Mouse (Mus musculus): ENCODE data around the gene Piwil1. TPM values are rescaled to one million over a fixed set of nuclear protein-coding genes. Genes with fewer than 3 reads are reported as not detected.
A peak's percentile ranks its signal among the peaks of the same experiment; 100 is the strongest.
"Not testable (repeated sequence)": the region's sequence is repeated elsewhere in the genome, so short reads cannot be mapped to it uniquely, and the experiment has no call there.

Piwil1 gene
- total RNA-seq, 2 experiments from 2014 or later, result 0.13 TPM; not detected in 1

GRCm38 (mm10) chr5:128706467-128706866, 4.1 kb downstream of the Piwil1 start:
- intact Hi-C loops (cut with DNase I), result no loop called here
- DNase-seq (ENCODE audit: low spot score in 2 of 2), result no peak

GRCm38 (mm10) chr5:128707271-128707670, 4.9 kb downstream of the Piwil1 start:
- DNase-seq (ENCODE audit: low spot score in 2 of 2), result no peak
- intact Hi-C loops (cut with DNase I), result no loop called here

- no peak for DNase-seq (ENCODE audit: low spot score in 2 of 2)
- intact Hi-C loops (cut with DNase I), result no loop called here
These were observed 6.6 kb downstream of the Piwil1 start for GRCm38 (mm10) chr5:128708929-128709328.

- DNase-seq (ENCODE audit: low spot score in 2 of 2), result no peak
- intact Hi-C loops (cut with DNase I), result loop anchor here (5.0 kb wide), 1 partner anchor 188 kb away; no protein-coding TSS in a partner anchor
These were observed 8.3 kb downstream of the Piwil1 start for GRCm38 (mm10) chr5:128710596-128710995.

DNA sequence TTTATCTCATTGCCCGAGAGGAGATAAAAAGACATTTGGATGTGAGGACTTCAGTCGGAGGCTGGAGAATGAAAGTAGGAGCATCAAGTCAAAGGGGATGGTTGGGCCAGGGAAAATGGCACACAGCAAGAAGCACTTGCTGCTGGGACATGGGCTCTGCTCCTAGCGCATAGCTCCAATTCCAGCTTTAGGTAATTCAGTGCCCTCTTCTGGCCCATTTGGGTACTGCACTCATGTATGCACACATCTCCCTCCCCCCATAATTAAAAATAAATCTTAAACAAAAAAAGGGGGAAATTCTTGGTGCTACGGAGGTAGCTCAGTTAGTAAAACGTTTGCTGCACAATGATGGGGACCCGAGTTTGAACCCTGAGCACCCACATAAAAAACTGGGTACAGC, 9.5 kb downstream of the Piwil1 start:
- peak; percentile 62 to 68 for DNase-seq (ENCODE audit: low spot score in 2 of 2)
- intact Hi-C loops (cut with DNase I), result loop anchor here (5.0 kb wide), 1 partner anchor 190 kb away; no protein-coding TSS in a partner anchor

GRCm38 (mm10) chr5:128715171-128715570, 12.8 kb downstream of the Piwil1 start:
- no peak for DNase-seq (ENCODE audit: low spot score in 2 of 2)
- intact Hi-C loops (cut with DNase I), result no loop called here

DNA sequence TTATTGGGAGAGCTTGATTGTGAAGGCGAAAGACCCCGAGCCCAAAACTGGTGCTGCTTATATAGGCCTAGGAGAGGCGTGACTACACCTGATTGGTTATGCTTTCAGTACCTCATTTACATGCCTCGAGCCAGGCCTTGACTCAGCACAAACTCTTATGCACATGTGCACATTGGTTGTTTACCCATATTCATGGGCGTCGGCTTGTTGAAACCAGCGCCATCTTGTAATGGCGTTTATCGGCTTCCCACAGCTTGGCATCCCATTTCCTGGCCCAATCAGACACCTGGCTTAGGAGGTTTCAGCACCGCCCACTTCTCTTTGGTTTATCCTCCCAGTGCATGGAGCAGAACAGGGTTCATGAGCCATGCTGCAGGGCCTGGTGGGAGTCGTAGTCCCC, 18.1 kb downstream of the Piwil1 start:
- intact Hi-C loops (cut with DNase I); DNase-seq (ENCODE audit: low spot score in 2 of 2): not testable (repeated sequence)

DNA sequence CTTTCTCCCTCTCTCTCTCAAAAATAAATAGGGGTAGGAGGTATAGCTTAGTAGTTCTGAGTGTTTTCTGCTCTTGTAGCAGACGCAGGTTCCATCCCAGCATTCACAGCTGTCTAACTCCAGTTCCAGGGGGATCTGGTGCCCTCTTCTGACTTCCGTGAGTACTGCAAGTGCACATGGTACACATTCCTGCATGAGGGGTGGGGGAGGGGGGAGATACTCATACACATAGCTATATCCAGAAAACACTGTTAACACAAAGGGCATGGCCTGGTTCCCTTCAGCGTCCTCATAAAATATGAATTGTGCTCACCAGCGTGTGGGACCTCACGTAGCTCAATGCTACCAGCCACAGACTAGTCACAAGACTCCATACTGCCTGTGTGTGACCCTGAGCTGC, 27.0 kb downstream of the Piwil1 start:
- DNase-seq (ENCODE audit: low spot score in 2 of 2), result no peak
- intact Hi-C loops (cut with DNase I), result no loop called here

DNA sequence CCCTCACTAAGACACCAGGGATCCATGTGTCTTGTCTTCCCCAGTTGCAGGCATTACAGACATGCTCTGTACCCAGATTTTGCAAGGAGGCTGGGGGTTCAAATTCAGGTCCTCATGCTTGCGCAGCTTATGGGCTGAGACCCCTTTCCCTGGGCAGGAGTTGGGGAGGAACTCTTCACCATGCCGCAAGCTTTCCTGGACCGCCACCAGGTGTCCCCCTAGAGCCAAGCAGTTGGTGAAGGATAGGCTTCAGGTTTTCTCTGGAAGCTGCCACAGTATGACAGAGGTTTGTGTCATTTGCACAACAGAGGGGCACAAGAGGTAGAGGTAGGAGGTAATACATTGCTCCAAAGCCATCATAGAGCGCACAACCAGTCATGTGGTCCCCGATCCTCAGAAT, 28.3 kb downstream of the Piwil1 start:
- intact Hi-C loops (cut with DNase I), result loop anchor here (5.0 kb wide), 1 partner anchor 252 kb away; no protein-coding TSS in a partner anchor

GRCm38 (mm10) chr5:128732416-128733014, 30.2 kb downstream of the Piwil1 start:
- no peak for DNase-seq (ENCODE audit: low spot score in 2 of 2)
- intact Hi-C loops (cut with DNase I), result loop anchor here (5.0 kb wide), 1 partner anchor 250 kb away; no protein-coding TSS in a partner anchor

More for the DNA sequence above, 28.3 kb downstream of the Piwil1 start:
- peak in 1 of 2 experiments; percentile 53 for DNase-seq (ENCODE audit: low spot score in 2 of 2)

DNA sequence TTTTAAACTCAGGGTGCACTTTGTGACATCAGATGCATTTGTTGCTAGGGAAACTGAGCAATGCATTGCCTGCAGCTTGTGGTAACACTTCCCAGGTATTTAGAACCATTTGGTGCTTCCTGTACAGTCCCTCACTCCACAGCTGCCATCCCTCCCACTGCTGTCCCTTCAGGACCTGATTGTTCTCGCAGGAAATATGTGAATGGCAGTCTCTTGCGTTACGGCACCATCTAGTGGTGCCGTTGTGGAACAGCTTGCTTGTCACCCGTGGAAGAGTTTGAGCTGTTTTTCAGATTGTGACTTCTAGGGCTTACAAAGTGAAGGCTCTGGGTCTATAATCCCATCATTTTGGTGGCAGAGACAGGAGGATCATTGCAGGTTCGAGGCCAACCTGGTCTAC, 31.6 kb downstream of the Piwil1 start:
- peak; percentile 70 for DNase-seq (ENCODE audit: low spot score in 2 of 2)
- intact Hi-C loops (cut with DNase I), result loop anchor here (2.0 to 5.0 kb wide), 2 partner anchors 209 to 248 kb away; no protein-coding TSS in a partner anchor

- no peak for DNase-seq (ENCODE audit: low spot score in 2 of 2)
- intact Hi-C loops (cut with DNase I), result loop anchor here (2.0 kb wide), 1 partner anchor 211 kb away; no protein-coding TSS in a partner anchor
These were observed 33.6 kb downstream of the Piwil1 start for GRCm38 (mm10) chr5:128735921-128736320.

DNA sequence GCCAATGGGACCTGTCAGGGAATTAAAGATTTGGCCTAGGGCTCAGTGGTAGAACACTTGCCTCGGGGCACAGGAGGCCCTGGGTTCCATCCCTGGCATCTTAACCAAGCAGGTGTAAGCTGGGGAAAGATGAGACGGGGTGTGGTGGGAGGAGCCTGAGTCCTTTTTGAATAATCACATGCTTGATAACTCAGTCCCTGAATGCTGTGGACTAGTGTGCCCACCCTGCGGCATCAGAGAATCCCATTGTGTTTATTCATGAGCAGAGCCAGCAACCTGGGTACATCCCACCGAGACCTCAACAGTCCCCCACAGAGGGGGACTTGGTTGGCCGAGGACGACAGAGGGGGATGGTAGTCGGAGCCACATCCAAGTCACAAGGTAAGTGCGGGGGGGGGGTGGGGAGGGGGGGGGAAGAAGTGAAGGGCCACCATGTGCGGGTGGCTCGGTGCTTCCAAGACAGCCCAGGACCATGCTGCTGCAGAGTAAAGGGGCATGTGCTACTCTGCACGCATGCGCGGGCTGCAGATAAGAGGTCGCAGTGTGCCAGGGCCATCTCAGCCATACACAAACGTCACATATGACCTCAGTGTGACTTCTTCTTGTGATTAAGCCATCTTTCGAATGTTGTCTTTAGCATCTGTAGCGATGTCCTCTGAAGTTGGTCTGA, 37.0 kb downstream of the Piwil1 start:
- intact Hi-C loops (cut with DNase I), result no loop called here
- no peak for DNase-seq (ENCODE audit: low spot score in 2 of 2)

DNA sequence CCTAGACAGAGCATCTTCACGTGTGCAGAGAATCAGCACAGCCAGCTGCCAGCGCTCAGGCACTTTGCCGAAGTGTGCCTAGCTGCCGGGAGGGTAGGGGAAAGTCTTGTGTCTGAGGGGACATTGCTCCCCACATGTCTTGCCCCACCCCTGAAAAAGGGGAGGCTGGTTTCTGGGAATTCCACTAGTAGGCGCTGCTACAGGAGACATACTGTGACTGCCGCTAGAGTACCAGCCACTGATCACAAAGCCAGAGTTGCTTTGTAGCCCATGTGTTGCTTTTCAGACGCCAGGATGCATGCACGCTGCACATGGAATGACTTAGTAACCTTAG, 37.5 kb downstream of the Piwil1 start:
- no peak for DNase-seq (ENCODE audit: low spot score in 2 of 2)
- intact Hi-C loops (cut with DNase I), result no loop called here

DNA sequence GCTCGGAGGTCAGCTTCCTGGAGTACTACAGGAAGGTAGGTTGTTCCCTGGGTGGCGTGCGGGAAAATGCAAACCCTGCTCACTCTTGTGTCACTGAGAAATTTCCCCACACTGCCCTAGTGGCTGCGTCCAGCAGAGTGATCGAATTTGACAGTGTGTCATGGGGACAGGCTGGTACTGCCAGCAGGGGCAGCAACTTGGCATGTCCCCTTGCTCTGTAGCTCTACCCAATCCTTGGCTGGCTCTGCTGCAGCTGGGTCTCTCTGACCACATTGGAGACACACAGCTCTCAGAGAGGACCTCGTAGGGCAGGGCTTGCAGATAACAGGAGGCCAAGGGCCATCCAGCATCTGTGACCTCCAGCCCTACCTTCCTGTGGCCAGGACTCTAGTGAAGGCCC, 42.0 kb downstream of the Piwil1 start:
- DNase-seq (ENCODE audit: low spot score in 2 of 2), result no peak

GRCm38 (mm10) chr5:128745206-128745605, 42.9 kb downstream of the Piwil1 start:
- intact Hi-C loops (cut with DNase I), result no loop called here
- no peak for DNase-seq (ENCODE audit: low spot score in 2 of 2)

More for the DNA sequence above, 42.0 kb downstream of the Piwil1 start:
- intact Hi-C loops (cut with DNase I), result no loop called here

DNA sequence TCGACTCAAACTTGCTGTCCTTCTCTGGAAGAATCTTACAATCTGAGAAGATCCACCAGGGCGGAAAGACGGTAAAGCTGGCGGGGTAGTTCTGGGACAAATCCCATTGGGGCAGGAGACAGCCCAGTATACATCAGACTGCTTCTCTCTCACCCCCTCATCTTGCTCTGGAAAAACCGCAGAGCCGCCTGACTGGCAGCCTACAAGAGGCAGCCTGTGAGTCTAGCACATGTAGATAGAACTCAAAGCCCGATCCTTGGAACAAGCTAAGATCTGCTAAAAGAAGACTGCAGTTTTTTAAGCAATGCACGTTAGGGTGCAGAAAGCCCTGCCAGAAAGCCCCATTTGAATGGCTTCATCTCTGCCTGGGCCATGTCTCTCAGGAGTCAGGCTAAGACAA, 43.9 kb downstream of the Piwil1 start:
- intact Hi-C loops (cut with DNase I), result no loop called here
- peak; percentile 41 to 68 for DNase-seq (ENCODE audit: low spot score in 2 of 2)

GRCm38 (mm10) chr5:128761118-128761517, 58.8 kb downstream of the Piwil1 start:
- no peak for DNase-seq (ENCODE audit: low spot score in 2 of 2)
- intact Hi-C loops (cut with DNase I), result no loop called here

DNA sequence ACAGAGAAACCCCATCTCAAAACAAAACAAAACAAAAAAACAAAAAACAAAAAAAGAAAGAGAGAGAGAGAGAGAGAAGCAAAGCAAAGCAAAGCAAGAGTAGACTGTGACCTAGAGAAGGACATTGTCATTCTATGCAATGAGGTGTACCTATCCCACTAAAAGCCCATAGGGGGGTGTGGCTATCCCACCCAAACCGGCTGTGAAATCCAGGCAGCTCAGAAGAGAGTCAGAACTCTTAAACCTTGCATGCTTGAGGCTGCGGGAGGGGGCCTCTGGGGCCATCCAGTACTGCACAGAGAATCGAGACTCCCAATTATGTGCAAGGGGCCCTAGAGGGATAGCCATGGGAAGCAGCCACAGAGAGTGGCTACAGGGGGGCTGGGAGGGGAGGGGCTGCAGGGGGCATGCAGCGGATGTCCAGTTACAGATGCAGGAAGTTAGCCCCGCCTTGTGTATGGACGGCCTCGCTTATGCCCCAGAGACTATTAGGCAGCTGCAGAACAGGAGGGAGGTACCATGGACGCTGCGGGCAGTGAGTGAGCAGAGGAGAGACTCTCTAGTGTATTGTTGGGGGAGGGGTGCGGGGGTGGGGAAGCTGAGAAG, 66.8 kb downstream of the Piwil1 start:
- intact Hi-C loops (cut with DNase I), result no loop called here
- no peak for DNase-seq (ENCODE audit: low spot score in 2 of 2)

DNA sequence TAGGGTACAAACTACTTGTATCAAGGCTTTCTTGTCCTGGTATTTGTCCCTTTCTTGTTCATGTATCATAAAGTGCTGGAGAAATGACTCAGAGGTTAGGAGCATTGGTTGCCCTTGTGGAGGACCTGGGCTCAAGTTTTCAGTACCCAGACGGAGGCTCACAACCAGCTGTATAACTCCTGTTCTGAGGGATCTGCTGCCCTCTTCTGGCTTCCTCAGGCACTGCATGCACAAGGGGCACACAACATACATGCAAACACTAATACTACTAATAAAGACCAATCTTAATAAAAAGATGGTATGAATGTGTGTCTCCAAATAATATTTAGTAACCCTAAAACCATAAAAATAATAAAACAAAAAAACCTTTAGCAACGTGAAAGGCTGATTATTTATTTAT, 74.1 kb downstream of the Piwil1 start:
- no peak for DNase-seq (ENCODE audit: low spot score in 2 of 2)
- intact Hi-C loops (cut with DNase I), result loop anchor here (10.0 kb wide), 1 partner anchor 198 kb away; no protein-coding TSS in a partner anchor

Measured in left cerebral cortex, postnatal 14 days (tissue).